Comparison of ENCODE assay signal across 13 mouse cellular contexts in the genomic region with DNA sequence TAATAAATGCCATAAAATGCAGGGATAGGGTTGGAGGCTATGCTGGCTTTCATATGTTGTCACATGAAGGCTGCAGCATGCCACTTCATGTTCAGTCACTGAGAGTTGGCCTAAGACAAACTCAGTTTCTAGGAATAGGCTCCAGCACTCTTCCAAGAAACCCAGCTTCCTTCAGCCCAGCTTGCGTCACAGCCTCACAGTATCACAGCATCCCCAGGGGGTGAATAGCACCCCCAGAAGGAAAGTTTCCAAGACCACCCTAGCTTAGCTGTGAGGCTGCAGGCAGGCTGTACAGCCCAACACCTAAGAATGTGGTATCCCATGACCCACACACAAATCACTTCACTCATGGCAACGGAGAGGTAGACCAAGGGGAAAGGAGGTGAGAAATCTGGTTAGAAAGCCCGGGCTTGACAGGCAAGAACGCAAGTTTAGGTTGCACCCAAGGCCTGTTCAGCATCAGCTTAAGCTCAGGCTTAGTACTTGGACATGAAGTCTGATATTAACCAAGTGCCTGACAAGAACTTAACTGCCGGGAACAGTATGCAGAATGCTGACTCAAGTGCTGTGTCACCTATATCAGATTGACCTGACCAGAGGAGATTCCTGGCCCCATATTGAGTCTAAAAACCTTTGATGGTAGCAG. TPM values are rescaled to one million over a fixed set of nuclear protein-coding genes. Genes with fewer than 3 reads are reported as not detected.
A peak's percentile ranks its signal among the peaks of the same experiment; 100 is the strongest.
DNase-seq lines count a peak whose midpoint lies in the region; ATAC-seq and TF ChIP-seq lines count a peak whose summit lies in the region.
"Had no signal": no experiment of that assay in that cellular context is flagged by ENCODE, and none has a peak within 500 bp of the region (broad histone marks: within the 10 kb centered on the region; RNA-seq: fewer than 3 reads in every experiment).

No protein-coding gene starts in this region.

- H3K27me3 ChIP-seq in kidney, embryonic 15.5 days = no peaks in the 10 kb centered on the region
- H3K27me3 ChIP-seq in embryonic facial prominence, embryonic 13.5 days = no peaks in the 10 kb centered on the region
- H3K27me3 ChIP-seq in hindbrain, embryonic 13.5 days = peaks cover 20% of the 10 kb centered on the region
- peaks cover 7% of the 10 kb centered on the region; the same call in 1 of the 2 replicates for H3K27me3 ChIP-seq in midbrain, embryonic 13.5 days

- no peak for TF ChIP-seq CTCF in left cerebral cortex, adult 2 months (IDR thresholded peaks at IDR 0.05)

- peak overlapping the region; percentile 75 for H3K27ac ChIP-seq in kidney, embryonic 15.5 days
- H3K27ac ChIP-seq in embryonic facial prominence, embryonic 13.5 days = peak overlapping the region; percentile 89
- H3K27ac ChIP-seq in hindbrain, embryonic 13.5 days = no peak overlapping the region
- no peak overlapping the region for H3K27ac ChIP-seq in midbrain, embryonic 13.5 days
- no peak overlapping the region for H3K27ac ChIP-seq in left cerebral cortex, adult 2 months

- no peaks in the 10 kb centered on the region for H3K36me3 ChIP-seq in kidney, embryonic 15.5 days
- no peaks in the 10 kb centered on the region for H3K36me3 ChIP-seq in embryonic facial prominence, embryonic 13.5 days
- H3K36me3 ChIP-seq in hindbrain, embryonic 13.5 days = no peaks in the 10 kb centered on the region
- H3K36me3 ChIP-seq in midbrain, embryonic 13.5 days = no peaks in the 10 kb centered on the region

- H3K9ac ChIP-seq in kidney, embryonic 15.5 days = peak overlapping the region; percentile 45
- H3K9ac ChIP-seq in embryonic facial prominence, embryonic 13.5 days = peak overlapping the region; percentile 77
- no peak overlapping the region for H3K9ac ChIP-seq in hindbrain, embryonic 13.5 days
- no peak overlapping the region for H3K9ac ChIP-seq in midbrain, embryonic 13.5 days (replicated peaks)

- DNase-seq in kidney, postnatal 36 days = no peak
- DNase-seq in left cerebral cortex, adult 2 months (ENCODE audit: extremely low spot score in 1 of 2, low spot score in 2 of 2) = no peak
- no peak for DNase-seq in retina, postnatal 1 day
- DNase-seq: adrenal gland, postnatal 10 days; cerebellum, adult 9-11 months; layer of hippocampus, postnatal 36 days; right cerebral cortex, postnatal 4 days had no signal

- no peak for ATAC-seq in kidney, embryonic 15.5 days (replicated peaks; ENCODE audit: low FRiP score)
- no peak for ATAC-seq in embryonic facial prominence, embryonic 13.5 days (ENCODE audit: insufficient number of reproducible peaks, insufficient read depth, low FRiP score, low TSS enrichment, low read depth)
- ATAC-seq in hindbrain, embryonic 13.5 days (ENCODE audit: low FRiP score) = no peak
- ATAC-seq in midbrain, embryonic 13.5 days = no peak

- intact Hi-C loops in left cerebral cortex, adult 2 months (cut with DNase I) = no loop called here

- peak overlapping the region; percentile 60 for H3K4me2 ChIP-seq in kidney, embryonic 15.5 days
- peak overlapping the region; percentile 76 for H3K4me2 ChIP-seq in embryonic facial prominence, embryonic 13.5 days
- H3K4me2 ChIP-seq in hindbrain, embryonic 13.5 days = peak overlapping the region; percentile 52
- H3K4me2 ChIP-seq in midbrain, embryonic 13.5 days (replicated peaks) = peak overlapping the region; percentile 58; the same call in 1 of the 2 replicates

- H3K4me1 ChIP-seq in kidney, embryonic 15.5 days = peaks cover 70% of the 10 kb centered on the region
- H3K4me1 ChIP-seq in embryonic facial prominence, embryonic 13.5 days = peaks cover 61% of the 10 kb centered on the region
- H3K4me1 ChIP-seq in hindbrain, embryonic 13.5 days (replicated peaks) = peaks cover 44% of the 10 kb centered on the region
- peaks cover 35% of the 10 kb centered on the region for H3K4me1 ChIP-seq in midbrain, embryonic 13.5 days (replicated peaks)

- 31% methylated on average over 5 of the region's 5 CpGs for WGBS in kidney, embryonic 15.5 days
- WGBS in embryonic facial prominence, embryonic 13.5 days = 35% methylated on average over 5 of the region's 5 CpGs
- 77% methylated on average over 5 of the region's 5 CpGs for WGBS in hindbrain, embryonic 13.5 days
- 84% methylated on average over 5 of the region's 5 CpGs for WGBS in midbrain, embryonic 13.5 days

- peak overlapping the region; percentile 50 for H3K4me3 ChIP-seq in kidney, embryonic 15.5 days (replicated peaks)
- H3K4me3 ChIP-seq in embryonic facial prominence, embryonic 13.5 days = peak overlapping the region; percentile 56
- peak overlapping the region; percentile 5; the same call in 1 of the 2 replicates for H3K4me3 ChIP-seq in hindbrain, embryonic 13.5 days
- H3K4me3 ChIP-seq in midbrain, embryonic 13.5 days (replicated peaks) = no peak overlapping the region
- H3K4me3 ChIP-seq in left cerebral cortex, adult 2 months = no peak overlapping the region

- no peaks in the 10 kb centered on the region for H3K9me3 ChIP-seq in kidney, embryonic 15.5 days (replicated peaks)
- H3K9me3 ChIP-seq in embryonic facial prominence, embryonic 13.5 days = no peaks in the 10 kb centered on the region
- H3K9me3 ChIP-seq in hindbrain, embryonic 13.5 days = no peaks in the 10 kb centered on the region
- no peaks in the 10 kb centered on the region for H3K9me3 ChIP-seq in midbrain, embryonic 13.5 days

RNA-seq across cellular contexts. Expression of a gene that starts 1.9 kb away (rescaled TPM):
- polyA plus RNA-seq in kidney, embryonic 15.5 days (2015; fragmentation: Nextera tagmentation; extraction: Ambion mirVana) = 23.9 and 24.3 TPM in 2 replicates
- 23.2 and 24.9 TPM in 2 replicates for polyA plus RNA-seq in embryonic facial prominence, embryonic 13.5 days (2015; fragmentation: Nextera tagmentation; extraction: Ambion mirVana)
- polyA plus RNA-seq in hindbrain, embryonic 13.5 days (2015; fragmentation: Nextera tagmentation; extraction: Ambion mirVana) = 2.6 and 3.4 TPM in 2 replicates
- 2.1 and 2.8 TPM in 2 replicates for polyA plus RNA-seq in midbrain, embryonic 13.5 days (2015; fragmentation: Nextera tagmentation; extraction: Ambion mirVana)
- 1 to 10 TPM; 1.9 to 2.0 TPM for total RNA-seq in left cerebral cortex, adult 2 months (2021)
- total RNA-seq: MEL; monocyte, adult 5-6 weeks had no signal

Comparison
In these comparisons a context has a peak if more than half of its experiments do, and no peak if none do; other contexts are left out.
1. H3K27ac ChIP-seq: peak in kidney, embryonic 15.5 days (single experiment) and embryonic facial prominence, embryonic 13.5 days (single experiment); none in hindbrain, embryonic 13.5 days (single experiment), midbrain, embryonic 13.5 days (single experiment) and left cerebral cortex, adult 2 months (single experiment).
2. H3K4me3 ChIP-seq: peak in kidney, embryonic 15.5 days (single experiment), embryonic facial prominence, embryonic 13.5 days (single experiment) and hindbrain, embryonic 13.5 days (single experiment); none in midbrain, embryonic 13.5 days (single experiment) and left cerebral cortex, adult 2 months (single experiment).
3. H3K9ac ChIP-seq: peak in kidney, embryonic 15.5 days (single experiment) and embryonic facial prominence, embryonic 13.5 days (single experiment); none in hindbrain, embryonic 13.5 days (single experiment) and midbrain, embryonic 13.5 days (single experiment).
4. Peak in every context shown above with its lines, with median percentiles within 50 percentile points of each other: H3K4me2 ChIP-seq.